Mouse (Mus musculus) cortical plate, adult 2 months (tissue): ENCODE results near the gene Hba-x.

Source experiments
- CTCF ChIP-seq: fragments of 200-500 bp; IDR thresholded peaks from 2 replicates; pipeline ENCODE4 v1.5.1; 2011; ENCODE audit warnings: mild to moderate bottlenecking, control low read depth, low read length; ENCODE audit not compliant: insufficient read depth; ENCODE audit errors: extremely low read depth
- POLR2A ChIP-seq: fragments of 200-500 bp; IDR thresholded peaks from 2 replicates; pipeline ENCODE4 v1.6.1; 2011; ENCODE audit warnings: mild to moderate bottlenecking, low read length, control low read depth; ENCODE audit not compliant: insufficient read depth; ENCODE audit errors: extremely low read depth

DNA sequence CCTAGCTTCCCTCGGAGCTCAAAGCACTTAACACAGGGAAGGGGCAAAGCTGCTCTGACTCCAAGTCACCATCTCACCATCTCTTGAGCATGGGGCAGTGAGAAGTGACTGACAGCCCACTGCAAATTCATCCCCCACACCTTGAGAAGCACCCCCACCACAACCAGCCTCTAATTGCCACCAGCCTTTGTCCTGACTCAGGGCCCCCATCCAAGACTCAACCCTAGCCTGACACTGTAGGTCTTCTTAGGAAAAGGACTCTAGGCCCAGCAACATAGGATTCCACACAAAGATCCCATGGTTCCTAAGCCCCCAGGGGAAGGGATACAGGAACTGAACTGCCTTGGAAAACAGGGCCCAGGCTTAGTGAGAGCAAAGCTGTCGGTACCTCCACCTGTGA, 40.1 kb upstream of the Hba-x start:
- TF ChIP-seq CTCF (no peak), POLR2A (no peak)
